Mouse (Mus musculus) CH12.LX (cell line): ENCODE results near the gene Icmt.

ENCODE experiments used
- CHD1 ChIP-seq: IDR thresholded peaks from 2 replicates; pipeline ENCODE4 v1.6.1; 2012; ENCODE audit warnings: low read depth, low read length, improper control_type of control experiment, inconsistent platforms
- CTCF ChIP-seq, 2 experiments: IDR thresholded peaks in 1 of 2; conservative IDR thresholded peaks in 1 of 2; 2 replicates each; pipeline ENCODE4 v1.5.1; 2011 to 2012; ENCODE audit warnings: low read depth in 2 of 2, low read length in 2 of 2, improper control_type of control experiment in 1 of 2, inconsistent platforms in 1 of 2, mild to moderate bottlenecking in 1 of 2, moderate library complexity in 1 of 2
- ELF1 ChIP-seq: IDR thresholded peaks from 2 replicates; pipeline ENCODE4 v1.6.1; 2014; ENCODE audit warnings: low read depth, mild to moderate bottlenecking, inconsistent platforms, low read length, improper control_type of control experiment
- EP300 ChIP-seq: IDR thresholded peaks from 2 replicates; pipeline ENCODE4 v1.6.1; 2011; ENCODE audit warnings: low read length, improper control_type of control experiment
- GABPA ChIP-seq: IDR thresholded peaks from 2 replicates; pipeline ENCODE4 v1.6.1; 2012; ENCODE audit warnings: low read depth, low read length, improper control_type of control experiment, inconsistent platforms; ENCODE audit not compliant: insufficient replicate concordance
- MAX ChIP-seq: IDR thresholded peaks from 2 replicates; pipeline ENCODE4 v1.6.1; 2011; ENCODE audit warnings: low read length, improper control_type of control experiment
- NRF1 ChIP-seq: IDR thresholded peaks from 2 replicates; pipeline ENCODE4 v1.6.1; 2014; ENCODE audit warnings: low read depth, mild to moderate bottlenecking, inconsistent platforms, low read length, improper control_type of control experiment, moderate library complexity
- POLR2A ChIP-seq: IDR thresholded peaks from 2 replicates; pipeline ENCODE4 v1.6.1; 2011; ENCODE audit warnings: low read depth, mild to moderate bottlenecking, improper control_type of control experiment, low read length
- RCOR1 ChIP-seq: conservative IDR thresholded peaks from 2 replicates; pipeline ENCODE4 v1.6.1; 2012; ENCODE audit warnings: low read depth, mild to moderate bottlenecking, inconsistent platforms, low read length, improper control_type of control experiment
- TCF12 ChIP-seq: IDR thresholded peaks from 2 replicates; pipeline ENCODE4 v1.6.1; 2014; ENCODE audit warnings: low read depth, mild to moderate bottlenecking, inconsistent platforms, low read length, improper control_type of control experiment
- USF1 ChIP-seq: IDR thresholded peaks from 2 replicates; pipeline ENCODE4 v1.6.1; 2014; ENCODE audit warnings: low read depth, mild to moderate bottlenecking, inconsistent platforms, low read length, improper control_type of control experiment
- ZC3H11A ChIP-seq: IDR thresholded peaks from 2 replicates; pipeline ENCODE4 v1.6.1; 2012; ENCODE audit warnings: low read depth, mild to moderate bottlenecking, inconsistent platforms, low read length, improper control_type of control experiment
- ZKSCAN1 ChIP-seq: IDR thresholded peaks from 2 replicates; pipeline ENCODE4 v1.6.1; 2012; ENCODE audit warnings: low read depth, inconsistent platforms, low read length, improper control_type of control experiment, borderline replicate concordance
- ZMIZ1 ChIP-seq: IDR thresholded peaks from 2 replicates; pipeline ENCODE4 v1.6.1; 2012; ENCODE audit warnings: low read depth, mild to moderate bottlenecking, inconsistent platforms, low read length, improper control_type of control experiment

- TF ChIP-seq CTCF (conservative IDR thresholded peaks at IDR 0.05 in 1 of 2, IDR thresholded peaks at IDR 0.05 in 1 of 2; ENCODE audit: low read depth in 2 of 2, low read length in 2 of 2) (peak in 1 of 2 experiments; percentile 6; a peak in 1 of 4 replicates), RCOR1 (no peak), NRF1 (no peak), MAX (no peak), ELF1 (no peak), USF1 (no peak), CHD1 (no peak), TCF12 (no peak), ZMIZ1 (no peak), GABPA (no peak), ZC3H11A (no peak), ZKSCAN1 (no peak), POLR2A (no peak), EP300 (no peak)
Measured at GRCm38 (mm10) chr4:152313934-152314333, 16.9 kb downstream of the Icmt start.
